Mouse (Mus musculus): ENCODE measurements around the gene Gm49336. TPM values are rescaled to one million over a fixed set of nuclear protein-coding genes. Genes with fewer than 3 reads are reported as not detected.

The Gm49336 gene
- polyA plus RNA-seq, 1 experiment from 2014 or later, result 86.7 TPM

DNA sequence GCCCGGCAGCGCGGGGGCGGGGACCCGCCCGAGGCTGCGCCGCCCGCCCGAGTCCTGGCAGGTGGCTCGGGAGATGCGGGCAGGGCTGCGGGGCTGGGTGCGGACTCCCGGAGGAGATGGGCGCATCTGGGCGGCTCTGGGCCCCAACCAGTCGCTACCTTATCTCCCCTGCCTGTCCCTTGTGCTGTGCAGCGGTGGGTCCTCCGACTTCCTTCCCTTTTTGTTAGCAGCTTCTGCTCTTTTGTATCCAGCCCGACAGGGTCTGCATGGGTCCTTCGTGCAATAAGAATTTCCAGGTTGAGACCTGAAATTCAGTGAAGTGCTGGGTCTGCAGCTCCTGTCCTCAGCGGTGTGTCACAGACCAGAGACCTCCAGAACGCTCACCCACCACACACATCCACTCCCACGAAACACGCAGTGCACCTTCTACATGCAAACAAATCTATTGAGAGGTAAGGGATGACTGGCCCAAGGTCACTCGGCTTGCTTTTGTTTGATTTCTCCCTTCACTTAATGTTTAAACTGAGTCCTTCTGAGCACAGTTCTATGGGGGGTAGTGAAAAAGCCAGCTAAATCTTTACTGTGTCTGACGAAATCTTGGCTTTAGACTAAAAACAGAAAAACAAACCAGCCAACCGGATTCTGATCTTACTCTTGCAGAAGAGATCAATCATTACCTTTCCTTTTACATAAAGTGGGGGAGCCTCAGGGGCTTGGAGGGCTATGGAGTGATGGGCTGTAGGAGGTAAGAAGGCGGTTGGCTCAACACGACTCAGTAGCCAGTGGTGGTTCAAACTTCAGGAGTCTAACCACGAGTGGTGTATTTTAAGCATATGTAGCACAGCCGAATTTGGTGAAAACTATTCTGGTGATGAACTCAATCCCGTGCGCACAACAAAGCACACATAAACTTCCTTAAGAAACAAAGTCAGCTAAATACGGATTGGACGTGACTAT is 73.4 kb downstream of the Gm49336 start:
- peak overlapping the region; percentile 78 for H3K9ac ChIP-seq (ENCODE audit: low read length)
- H3K4me3 ChIP-seq (ENCODE audit: low read depth, low read length), result peak overlapping the region; percentile 71
- no peak overlapping the region for H3K27ac ChIP-seq (ENCODE audit: low read depth, low read length)
- 20% methylated on average over 37 of the region's 37 CpGs for WGBS
- H3K4me2 ChIP-seq, result peak overlapping the region; percentile 98
- ATAC-seq (ENCODE audit: low FRiP score) (peak; percentile 3; the same call in 1 of the 2 replicates), DNase-seq (ENCODE audit: low spot score, missing footprints) (peak; percentile 91)
- peaks cover 23% of the 10 kb centered on the region for H3K27me3 ChIP-seq (ENCODE audit: control insufficient read depth, insufficient read depth, low read length)
- H3K4me1 ChIP-seq (ENCODE audit: control insufficient read depth, insufficient read depth, low read length), result peaks cover 4% of the 10 kb centered on the region; the same call in 1 of the 2 replicates
- no peaks in the 10 kb centered on the region for H3K36me3 ChIP-seq (ENCODE audit: control insufficient read depth, insufficient read depth, low read length)
- no peaks in the 10 kb centered on the region for H3K9me3 ChIP-seq (ENCODE audit: control insufficient read depth, low read length)

DNA sequence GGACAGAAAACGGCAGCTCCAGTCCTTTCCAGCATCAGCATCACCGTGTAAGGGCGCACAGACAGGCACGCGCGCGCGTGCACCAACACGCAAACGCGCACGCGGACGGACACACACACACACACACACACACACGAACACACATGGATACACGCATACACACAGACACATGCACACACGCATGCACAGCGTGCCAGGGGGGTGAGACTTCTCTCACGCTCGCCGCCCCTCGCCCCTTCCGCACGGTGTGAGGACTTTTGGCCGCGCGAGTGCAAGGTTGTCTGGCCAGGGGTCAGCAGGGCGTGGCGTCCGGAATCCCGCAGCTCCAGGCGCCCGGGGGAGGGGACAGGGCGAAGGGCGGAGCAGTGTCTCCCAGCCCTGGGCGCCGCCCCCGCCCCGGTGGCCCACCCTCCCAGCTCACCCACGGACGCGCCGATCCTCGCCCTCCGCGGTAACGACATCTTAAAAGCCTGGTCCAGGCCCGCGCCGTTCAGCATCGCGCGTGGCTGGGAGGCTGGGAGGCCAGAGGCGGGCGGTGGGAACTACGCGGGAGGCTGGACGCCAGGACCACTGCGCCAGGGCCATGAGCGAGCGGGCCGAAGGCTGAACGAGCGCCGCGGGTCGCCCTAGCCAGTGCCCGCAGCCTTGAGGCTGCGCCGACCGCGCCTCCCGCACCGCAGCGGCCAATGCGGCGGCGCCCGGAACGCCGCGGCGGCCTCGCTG is 74.3 kb downstream of the Gm49336 start:
- WGBS, result under 1% methylated on average over 73 of the region's 84 CpGs
- Histone ChIP-seq H3K27ac (ENCODE audit: low read depth, low read length) (no peak overlapping the region), H3K4me1 (ENCODE audit: control insufficient read depth, insufficient read depth, low read length) (peaks cover 7% of the 10 kb centered on the region; the same call in 1 of the 2 replicates), H3K9ac (ENCODE audit: low read length) (peak overlapping the region; percentile 78), H3K4me3 (ENCODE audit: low read depth, low read length) (peak overlapping the region; percentile 71), H3K27me3 (ENCODE audit: control insufficient read depth, insufficient read depth, low read length) (peaks cover 23% of the 10 kb centered on the region), H3K36me3 (ENCODE audit: control insufficient read depth, insufficient read depth, low read length) (no peaks in the 10 kb centered on the region), H3K9me3 (ENCODE audit: control insufficient read depth, low read length) (no peaks in the 10 kb centered on the region), H3K4me2 (peak overlapping the region; percentile 98)
- DNase-seq (ENCODE audit: low spot score, missing footprints) (peak; percentile 94), ATAC-seq (ENCODE audit: low FRiP score) (peak; percentile 92)

DNA sequence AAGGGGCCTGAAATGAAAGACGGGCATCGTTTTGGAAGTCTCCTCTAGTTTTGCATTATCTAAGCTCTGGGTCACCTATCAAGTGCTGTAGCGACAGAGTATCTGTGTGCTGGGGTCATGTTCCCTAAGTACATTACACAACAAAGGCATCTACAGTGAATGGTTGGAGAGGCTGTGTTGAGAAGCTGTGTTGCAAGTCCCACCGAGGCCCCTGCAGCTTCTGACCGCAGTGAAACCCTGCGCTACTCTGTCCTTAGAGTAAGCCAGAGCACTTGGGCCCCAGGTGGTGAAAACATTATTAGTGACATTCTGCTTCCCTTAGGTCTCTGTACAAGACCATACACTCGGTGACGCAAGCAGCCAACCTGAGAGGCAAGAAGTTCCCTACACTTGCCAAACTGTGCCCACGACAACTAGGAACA is 74.8 kb downstream of the Gm49336 start:
- no peaks in the 10 kb centered on the region for H3K36me3 ChIP-seq (ENCODE audit: control insufficient read depth, insufficient read depth, low read length)
- ATAC-seq (ENCODE audit: low FRiP score) (no peak; the same call in 1 of the 2 replicates), DNase-seq (ENCODE audit: low spot score, missing footprints) (no peak)
- peaks cover 7% of the 10 kb centered on the region; the same call in 1 of the 2 replicates for H3K4me1 ChIP-seq (ENCODE audit: control insufficient read depth, insufficient read depth, low read length)
- peak overlapping the region; percentile 78; the same call in 1 of the 2 replicates for H3K9ac ChIP-seq (ENCODE audit: low read length)
- H3K27me3 ChIP-seq (ENCODE audit: control insufficient read depth, insufficient read depth, low read length), result peaks cover 23% of the 10 kb centered on the region
- peak overlapping the region; percentile 71 for H3K4me3 ChIP-seq (ENCODE audit: low read depth, low read length)
- no peak overlapping the region for H3K27ac ChIP-seq (ENCODE audit: low read depth, low read length)
- no peaks in the 10 kb centered on the region for H3K9me3 ChIP-seq (ENCODE audit: control insufficient read depth, low read length)
- H3K4me2 ChIP-seq, result peak overlapping the region; percentile 98
- 27% methylated on average over 9 of the region's 9 CpGs for WGBS

DNA sequence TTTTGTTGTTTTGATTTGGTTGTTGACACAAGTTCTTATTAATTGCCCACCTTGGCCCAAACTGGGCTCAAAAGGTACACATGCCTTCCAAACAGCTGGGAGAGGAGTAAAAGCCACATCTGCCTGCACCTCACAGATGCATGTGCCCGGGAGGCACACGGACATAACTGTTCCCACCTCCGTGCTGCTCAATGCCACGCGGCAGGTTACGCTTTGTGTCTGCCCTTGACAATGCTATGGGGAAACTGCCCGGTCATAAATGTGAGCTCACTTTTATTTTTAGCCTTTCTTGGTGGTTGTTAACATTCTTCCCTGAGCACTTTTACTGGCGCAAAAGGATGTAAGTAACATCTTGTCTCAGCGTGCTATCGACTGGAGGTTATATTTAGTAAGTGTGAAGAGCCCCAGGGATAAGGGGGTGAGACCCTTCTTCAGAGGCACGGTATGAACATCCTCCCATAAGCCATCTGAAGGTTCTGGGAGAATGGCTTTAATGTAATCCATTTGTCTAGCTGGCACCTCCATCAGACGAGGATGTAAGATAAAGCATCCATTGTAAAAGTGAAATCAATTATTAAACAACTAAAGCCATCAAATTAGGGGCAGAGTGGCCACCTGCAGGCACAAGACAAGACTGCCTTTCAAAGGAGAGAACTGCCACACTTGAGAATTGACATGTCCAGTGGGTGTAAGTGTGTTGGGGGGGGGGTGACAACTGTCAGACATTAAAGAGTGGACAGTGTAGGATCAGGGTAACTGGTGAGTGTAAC is 78.8 kb downstream of the Gm49336 start:
- Histone ChIP-seq H3K4me2 (no peak overlapping the region), H3K9ac (ENCODE audit: low read length) (no peak overlapping the region), H3K4me3 (ENCODE audit: low read depth, low read length) (no peak overlapping the region), H3K27ac (ENCODE audit: low read depth, low read length) (no peak overlapping the region), H3K4me1 (ENCODE audit: control insufficient read depth, insufficient read depth, low read length) (peaks cover 7% of the 10 kb centered on the region; the same call in 1 of the 2 replicates), H3K36me3 (ENCODE audit: control insufficient read depth, insufficient read depth, low read length) (no peaks in the 10 kb centered on the region), H3K9me3 (ENCODE audit: control insufficient read depth, low read length) (no peaks in the 10 kb centered on the region), H3K27me3 (ENCODE audit: control insufficient read depth, insufficient read depth, low read length) (peaks cover 16% of the 10 kb centered on the region)
- WGBS, result 74% methylated on average over 12 of the region's 12 CpGs
- ATAC-seq (ENCODE audit: low FRiP score) (no peak), DNase-seq (ENCODE audit: low spot score, missing footprints) (no peak)

DNA sequence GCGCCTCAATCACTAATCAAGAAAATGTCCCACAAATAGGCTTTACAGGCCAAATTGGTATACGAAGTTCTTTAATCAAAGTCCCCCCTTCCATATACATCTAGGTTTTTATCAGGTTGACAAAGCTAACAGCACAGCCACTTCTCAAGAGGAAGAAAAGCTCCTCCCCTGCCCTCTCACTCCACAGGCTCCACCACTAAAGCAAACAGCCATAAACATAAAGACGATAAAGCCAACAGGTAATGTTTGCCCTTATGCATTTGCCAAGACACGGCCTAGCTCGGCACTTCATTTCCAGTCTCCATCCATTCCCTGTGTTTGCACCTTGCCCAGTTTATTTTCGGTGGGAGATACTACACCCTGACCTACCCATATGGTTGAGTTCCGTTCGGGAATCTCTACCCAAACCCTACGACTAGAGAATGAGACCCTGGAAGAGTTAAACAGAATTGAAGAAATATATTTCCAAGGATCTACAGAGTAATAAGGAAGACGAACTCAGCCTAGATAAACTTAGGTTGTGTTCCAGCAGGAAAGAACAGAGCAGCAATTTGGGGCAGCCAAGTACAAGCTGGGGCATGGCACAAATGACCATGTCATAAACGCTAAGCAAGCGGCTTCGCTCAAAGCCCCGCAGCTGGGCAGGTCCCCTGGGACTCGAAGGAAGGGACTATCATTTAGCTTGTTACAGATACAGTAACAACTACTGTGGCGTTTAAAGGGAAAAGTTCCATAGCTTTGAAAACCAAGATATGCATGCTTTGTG is 80.3 kb downstream of the Gm49336 start:
- Histone ChIP-seq H3K4me1 (ENCODE audit: control insufficient read depth, insufficient read depth, low read length) (peaks cover 6% of the 10 kb centered on the region; the same call in 1 of the 2 replicates), H3K9me3 (ENCODE audit: control insufficient read depth, low read length) (no peaks in the 10 kb centered on the region), H3K9ac (ENCODE audit: low read length) (no peak overlapping the region), H3K27ac (ENCODE audit: low read depth, low read length) (no peak overlapping the region), H3K36me3 (ENCODE audit: control insufficient read depth, insufficient read depth, low read length) (no peaks in the 10 kb centered on the region), H3K4me3 (ENCODE audit: low read depth, low read length) (no peak overlapping the region), H3K27me3 (ENCODE audit: control insufficient read depth, insufficient read depth, low read length) (peaks cover 8% of the 10 kb centered on the region; the same call in 1 of the 2 replicates), H3K4me2 (no peak overlapping the region)
- DNase-seq (ENCODE audit: low spot score, missing footprints) (no peak), ATAC-seq (ENCODE audit: low FRiP score) (no peak)
- WGBS, result 87% methylated on average over 16 of the region's 16 CpGs

DNA sequence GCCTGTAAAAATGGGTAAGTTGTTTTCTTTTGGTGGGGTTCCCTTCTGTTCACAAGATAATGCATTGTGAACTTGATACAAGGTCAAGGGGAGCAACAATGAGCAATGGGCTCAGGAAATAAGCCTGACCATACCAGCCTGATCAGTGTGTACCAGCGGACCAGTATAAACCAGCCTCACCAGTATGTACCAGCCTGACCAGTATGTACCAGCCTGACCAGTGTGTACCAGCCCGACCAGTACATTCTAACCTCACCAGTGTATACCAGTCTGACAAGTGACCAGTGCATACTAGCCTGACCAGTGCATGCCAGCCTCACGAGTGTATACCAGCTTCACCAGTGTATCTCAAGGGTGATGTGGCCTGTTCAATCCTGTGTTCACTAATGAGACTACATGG is 87.9 kb downstream of the Gm49336 start:
- no peak overlapping the region for H3K4me2 ChIP-seq
- WGBS, result 85% methylated on average over 3 of the region's 3 CpGs
- no peak overlapping the region for H3K9ac ChIP-seq (ENCODE audit: low read length)
- no peak for DNase-seq (ENCODE audit: low spot score, missing footprints)
- H3K4me1 ChIP-seq (ENCODE audit: control insufficient read depth, insufficient read depth, low read length), result no peaks in the 10 kb centered on the region
- H3K27me3 ChIP-seq (ENCODE audit: control insufficient read depth, insufficient read depth, low read length), result no peaks in the 10 kb centered on the region
- no peak overlapping the region for H3K27ac ChIP-seq (ENCODE audit: low read depth, low read length)
- no peaks in the 10 kb centered on the region for H3K36me3 ChIP-seq (ENCODE audit: control insufficient read depth, insufficient read depth, low read length)
- H3K4me3 ChIP-seq (ENCODE audit: low read depth, low read length), result no peak overlapping the region
- ATAC-seq (ENCODE audit: low FRiP score), result no peak
- H3K9me3 ChIP-seq (ENCODE audit: control insufficient read depth, low read length), result no peaks in the 10 kb centered on the region
